26 mouse cellular contexts compared by ENCODE assay signal in the genomic region with DNA sequence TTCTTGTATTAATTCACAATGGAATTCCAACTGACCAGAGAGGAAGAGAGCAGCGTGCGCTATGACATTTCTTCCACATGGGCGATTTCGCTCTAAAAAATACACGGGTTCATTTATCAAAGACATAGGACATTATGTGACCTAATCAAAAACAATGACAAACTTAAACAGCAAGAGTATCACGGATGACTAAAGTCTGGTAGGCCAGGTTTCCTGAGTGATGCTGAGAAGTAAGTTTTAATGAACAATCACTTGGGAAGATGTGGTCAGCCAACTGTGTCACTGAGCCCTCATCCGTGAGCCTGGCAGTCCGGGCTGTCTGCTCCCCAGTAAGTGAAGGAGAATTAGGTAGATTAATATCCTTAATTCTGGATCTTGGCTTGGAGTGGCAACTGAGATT. TPM values are rescaled to one million over a fixed set of nuclear protein-coding genes. Genes with fewer than 3 reads are reported as not detected.
"Had no signal": no experiment of that assay in that cellular context is flagged by ENCODE, and none has a peak within 500 bp of the region (broad histone marks: within the 10 kb centered on the region; RNA-seq: fewer than 3 reads in every experiment).

No protein-coding gene starts in this region.

- H3K4me1 ChIP-seq: hindbrain, embryonic 10.5 days; hindbrain, embryonic 12.5 days; intestine, embryonic 15.5 days; limb, embryonic 10.5 days; limb, embryonic 12.5 days; liver, embryonic 13.5 days had no signal

- H3K27ac ChIP-seq: heart, embryonic 10.5 days; hindbrain, embryonic 10.5 days; hindbrain, embryonic 12.5 days; hindbrain, embryonic 14.5 days; intestine, embryonic 15.5 days; layer of hippocampus, adult 2 months; left cerebral cortex, adult 2 months; limb, embryonic 10.5 days; limb, embryonic 12.5 days; liver, embryonic 13.5 days had no signal

- DNase-seq: gastrocnemius, postnatal 14 days; gastrocnemius, postnatal 36 days; heart, adult 18-20 months; heart, postnatal 10 days; heart, postnatal 4 days; kidney, adult 2 months; kidney, postnatal 10 days; kidney, postnatal 25 days; liver; liver, embryonic 13.5 days had no signal

- H3K4me2 ChIP-seq: heart, embryonic 12.5 days; hindbrain, embryonic 12.5 days; hindbrain, embryonic 14.5 days; intestine, embryonic 15.5 days; limb, embryonic 12.5 days; liver, embryonic 11.5 days; liver, embryonic 13.5 days had no signal

- H3K4me3 ChIP-seq: heart, embryonic 10.5 days; heart, embryonic 12.5 days; hindbrain, embryonic 10.5 days; hindbrain, embryonic 12.5 days; intestine, embryonic 15.5 days; layer of hippocampus, adult 2 months; left cerebral cortex, adult 2 months; limb, embryonic 10.5 days; limb, embryonic 12.5 days; liver, embryonic 13.5 days had no signal

- H3K36me3 ChIP-seq: heart, embryonic 10.5 days; heart, embryonic 12.5 days; hindbrain, embryonic 10.5 days; hindbrain, embryonic 12.5 days; intestine, embryonic 15.5 days; limb, embryonic 10.5 days; limb, embryonic 12.5 days; liver, embryonic 13.5 days had no signal

- H3K27me3 ChIP-seq: heart, embryonic 12.5 days; hindbrain, embryonic 12.5 days; intestine, embryonic 15.5 days; limb, embryonic 12.5 days; liver, embryonic 13.5 days had no signal

- H3K9ac ChIP-seq: heart, embryonic 12.5 days; hindbrain, embryonic 12.5 days; hindbrain, embryonic 14.5 days; intestine, embryonic 15.5 days; limb, embryonic 12.5 days; liver, embryonic 13.5 days had no signal

- H3K9me3 ChIP-seq: heart, embryonic 10.5 days; heart, embryonic 12.5 days; hindbrain, embryonic 10.5 days; hindbrain, embryonic 12.5 days; intestine, embryonic 15.5 days; limb, embryonic 10.5 days; limb, embryonic 12.5 days; liver, embryonic 13.5 days had no signal

- ATAC-seq: hindbrain, embryonic 16.5 days; inflammation-experienced regulatory T-cells, adult 6 months; intestine, embryonic 15.5 days; intestine, postnatal 0 days had no signal

RNA-seq across cellular contexts. Expression of a gene that starts 21.2 kb away (rescaled TPM):
- polyA plus RNA-seq: gonadal fat pad, adult 2 months; inflammation-experienced regulatory T-cells, adult 6 months; kidney, adult 2 months; kidney, embryonic 14.5 days; liver, embryonic 11.5 days; liver, embryonic 13.5 days had no signal
